Mouse (Mus musculus) left cerebral cortex, postnatal 36 days (tissue): Measurements from ENCODE around the gene Fam117a. TPM values are rescaled to one million over a fixed set of nuclear protein-coding genes. Genes with fewer than 3 reads are reported as not detected.

ENCODE experiments used
- DNase-seq, 2 experiments: peaks; one replicate each; pipeline ENCODE4 v3.0.0; 2021 to 2022; ENCODE audit warnings: low spot score in 2 of 2, mixed read lengths in 1 of 2
- intact Hi-C: fragments of 180-260 bp; cut with DNase I; formaldehyde crosslinking; loops from one replicate; pipeline ENCODE4 v1.15.1; 2025
- total RNA-seq, 2 experiments: library from RNA; stranded (reverse); gene quantifications; 2 replicates each; pipeline ENCODE4 v1.2.3; 2021

Gene Fam117a
- total RNA-seq, 2 experiments from 2014 or later = 3.1 to 5.9 TPM

GRCm38 (mm10) chr11:95326243-95326642 is 10.6 kb upstream of the Fam117a start:
- DNase-seq = no peak
- intact Hi-C loops = no loop called here

DNA sequence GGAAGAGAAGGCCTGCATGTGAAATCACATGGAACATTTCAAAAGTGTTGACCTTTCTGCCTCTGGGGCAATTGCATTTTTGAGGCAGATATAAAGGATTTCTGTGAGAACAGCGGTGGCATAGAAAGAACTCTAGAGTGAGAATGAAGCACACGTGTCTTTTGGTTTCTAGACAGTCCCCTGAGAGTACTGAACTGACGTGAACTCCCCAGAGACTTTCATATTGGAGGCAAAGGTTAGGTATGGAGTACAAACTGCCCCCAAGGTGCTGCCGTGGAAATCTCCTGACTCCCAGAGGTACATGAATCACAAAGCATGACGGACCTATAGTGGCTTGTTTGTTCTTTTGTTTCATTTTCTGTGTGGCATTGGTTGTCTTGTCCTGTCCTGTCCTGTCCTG is 8.2 kb upstream of the Fam117a start:
- DNase-seq = no peak
- intact Hi-C loops = no loop called here

DNA sequence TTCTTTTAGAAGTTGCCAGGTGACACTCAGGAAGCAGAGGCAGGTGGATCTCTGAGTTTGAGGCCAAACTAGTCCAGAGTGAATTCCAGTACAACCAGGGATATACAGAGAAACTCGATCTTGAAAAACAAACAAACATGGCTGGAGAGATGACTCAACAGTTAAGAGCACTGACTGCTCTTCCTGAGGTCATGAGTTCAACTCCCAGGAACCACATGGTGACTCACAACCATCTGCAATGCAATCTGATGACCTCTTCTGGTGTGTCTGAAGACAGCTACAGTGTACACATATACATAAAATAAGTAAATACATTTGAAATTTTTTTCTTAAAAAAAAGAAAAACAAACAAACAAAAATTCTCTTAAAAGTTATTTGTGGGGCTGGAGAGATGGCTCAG is 6.2 kb upstream of the Fam117a start:
- DNase-seq = no peak
- intact Hi-C loops = no loop called here

GRCm38 (mm10) chr11:95333209-95333608 is 3.6 kb upstream of the Fam117a start:
- no peak for DNase-seq
- intact Hi-C loops = no loop called here

DNA sequence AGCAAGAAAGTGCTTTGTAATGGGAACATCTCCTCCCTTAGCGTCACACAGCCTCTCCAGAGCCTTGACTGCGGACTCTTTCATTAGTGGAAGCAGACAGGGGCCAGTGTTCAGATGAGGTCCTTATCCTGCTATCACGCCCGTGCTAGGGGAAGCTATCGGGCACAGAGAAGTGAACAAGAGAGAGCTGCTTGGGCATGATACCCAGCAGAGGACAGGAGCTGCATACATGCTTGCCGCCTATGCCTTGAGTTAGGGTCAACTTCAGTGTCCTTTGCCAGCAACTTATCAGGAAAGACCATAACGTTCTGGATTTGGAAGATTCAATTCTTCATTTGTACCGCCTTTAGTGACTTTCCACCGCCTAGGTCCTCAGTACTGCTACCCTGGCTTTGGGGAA is 3.0 kb upstream of the Fam117a start:
- intact Hi-C loops = no loop called here
- DNase-seq = no peak

DNA sequence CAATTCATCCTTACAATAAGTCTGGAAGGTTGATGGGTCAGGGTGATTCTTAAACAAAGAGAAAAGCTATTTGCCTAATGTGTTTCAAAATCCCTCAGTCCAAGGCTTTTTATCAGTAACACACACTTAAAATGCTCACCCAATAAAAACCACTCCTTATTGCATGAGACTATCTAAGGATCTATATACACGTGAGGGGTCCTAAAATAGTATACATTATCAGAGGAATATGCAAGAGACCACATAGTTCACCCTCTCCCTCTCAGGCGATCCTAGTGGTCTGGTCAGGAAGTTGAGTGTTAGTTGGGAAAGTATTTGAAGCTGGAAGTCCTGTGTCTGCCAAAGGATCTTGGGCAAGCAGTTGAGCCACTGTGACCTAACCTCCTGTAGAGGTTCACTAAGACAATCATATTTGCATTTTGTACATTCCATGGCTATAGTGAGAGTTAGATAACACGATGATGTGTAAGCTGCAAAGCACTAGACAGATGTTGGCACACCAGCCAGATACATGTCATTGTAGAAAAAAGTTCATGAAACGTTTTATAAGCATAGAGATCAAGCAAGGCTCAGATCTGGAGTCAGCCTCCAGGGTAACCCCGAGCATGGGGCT is 2.3 kb upstream of the Fam117a start:
- intact Hi-C loops = no loop called here
- no peak for DNase-seq

- intact Hi-C loops = no loop called here
- peak; percentile 30 for DNase-seq
Measured at GRCm38 (mm10) chr11:95337129-95337813, 453 bp downstream of the Fam117a start.

GRCm38 (mm10) chr11:95337846-95338342 is 1.1 kb downstream of the Fam117a start:
- DNase-seq = no peak
- intact Hi-C loops = no loop called here

DNA sequence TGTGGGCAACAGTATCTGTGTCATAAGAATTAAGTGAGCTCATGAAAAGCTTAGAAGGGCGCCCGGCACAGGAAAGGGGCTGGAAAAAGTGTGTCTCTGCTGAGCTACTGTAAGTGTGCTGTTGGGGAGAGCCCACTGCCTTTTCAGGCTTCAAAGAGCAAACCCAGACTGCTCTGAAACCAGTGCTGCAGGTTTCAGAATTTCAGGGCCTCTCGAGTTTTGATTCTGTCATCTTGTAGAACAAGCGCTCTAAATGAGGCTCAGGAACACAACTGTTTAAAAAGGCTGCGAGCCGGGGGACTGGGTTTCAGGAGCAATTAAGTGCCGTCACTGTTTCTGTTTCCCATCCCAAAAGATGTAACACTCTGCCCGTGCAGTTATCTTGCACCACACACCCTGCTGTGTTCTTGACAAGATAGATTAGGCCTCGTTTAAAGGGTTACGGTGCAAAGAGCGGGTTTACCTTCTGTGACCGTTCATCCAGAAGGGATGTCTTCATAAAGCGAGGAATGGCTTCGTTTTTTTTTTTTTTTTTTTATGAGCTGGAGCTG is 2.7 kb downstream of the Fam117a start:
- intact Hi-C loops = no loop called here
- no peak for DNase-seq

DNA sequence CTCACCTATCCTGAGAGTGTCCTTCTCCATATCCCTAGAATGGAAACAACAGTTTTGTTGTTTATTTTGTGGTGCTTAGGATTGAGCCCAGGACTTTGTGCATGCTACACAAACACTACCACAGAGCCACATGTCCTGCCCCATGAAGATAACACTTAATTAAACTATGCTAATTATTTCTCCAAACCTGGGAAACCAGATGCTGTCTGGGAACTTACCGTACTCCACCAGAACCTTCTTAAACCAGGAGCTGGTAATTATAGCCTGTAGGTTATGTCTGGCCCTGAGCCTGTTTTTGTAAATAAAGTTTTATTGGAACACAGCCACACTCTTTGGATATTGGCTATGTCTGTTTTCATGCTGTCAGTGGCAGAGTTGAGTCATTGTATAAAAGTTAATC is 3.4 kb downstream of the Fam117a start:
- DNase-seq = no peak
- intact Hi-C loops = no loop called here

- DNase-seq = no peak
- intact Hi-C loops = no loop called here
Measured at GRCm38 (mm10) chr11:95340664-95341063, 3.8 kb downstream of the Fam117a start.

- intact Hi-C loops = no loop called here
- DNase-seq = no peak
Measured at GRCm38 (mm10) chr11:95343180-95343579, 6.4 kb downstream of the Fam117a start.

- intact Hi-C loops = no loop called here
- DNase-seq = no peak
Measured at GRCm38 (mm10) chr11:95344181-95344580, 7.4 kb downstream of the Fam117a start.

GRCm38 (mm10) chr11:95350289-95350688 is 13.5 kb downstream of the Fam117a start:
- intact Hi-C loops = no loop called here
- DNase-seq = no peak

GRCm38 (mm10) chr11:95350960-95351359 is 14.1 kb downstream of the Fam117a start:
- intact Hi-C loops = no loop called here
- no peak for DNase-seq

DNA sequence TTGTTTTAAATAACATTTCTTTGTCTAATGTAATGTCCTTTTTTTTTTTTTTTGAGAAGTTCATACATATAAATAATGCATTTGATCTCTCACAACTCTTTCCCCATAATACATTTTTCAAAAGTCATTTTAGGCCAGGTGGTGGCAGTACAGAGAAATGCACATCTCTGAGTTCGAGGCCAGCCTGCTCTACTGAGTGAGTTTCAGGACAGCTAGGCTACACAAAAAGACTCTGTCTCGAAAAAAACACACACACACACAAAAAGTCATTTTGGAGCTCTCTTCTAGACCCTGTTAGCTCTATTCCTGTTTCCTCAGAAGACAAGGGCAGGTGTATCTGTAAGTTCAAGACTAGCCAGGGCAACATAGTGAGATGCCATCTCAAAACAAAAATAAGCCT is 15.9 kb downstream of the Fam117a start:
- intact Hi-C loops = no loop called here
- DNase-seq = no peak

DNA sequence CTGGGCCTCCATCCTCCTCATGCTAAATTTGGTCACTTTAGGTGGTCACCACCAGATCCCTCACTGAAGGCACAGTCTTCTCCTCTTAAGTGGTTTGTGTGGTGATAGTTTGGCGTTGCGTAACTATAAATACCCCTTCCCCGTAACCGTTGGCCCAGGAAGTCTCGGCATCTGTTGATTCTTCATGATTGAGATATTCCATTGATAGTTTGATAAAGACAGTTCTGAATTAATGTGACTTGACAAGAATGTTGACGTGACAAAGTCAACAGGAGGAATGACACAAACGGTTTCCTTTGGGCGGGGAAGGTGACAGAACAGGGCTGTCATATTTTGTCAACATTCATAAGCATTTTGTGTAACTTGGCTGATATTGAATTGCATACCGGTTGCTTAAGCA is 16.4 kb downstream of the Fam117a start:
- intact Hi-C loops = no loop called here
- DNase-seq = no peak

GRCm38 (mm10) chr11:95354228-95354944 is 17.6 kb downstream of the Fam117a start:
- intact Hi-C loops = no loop called here
- no peak for DNase-seq

DNA sequence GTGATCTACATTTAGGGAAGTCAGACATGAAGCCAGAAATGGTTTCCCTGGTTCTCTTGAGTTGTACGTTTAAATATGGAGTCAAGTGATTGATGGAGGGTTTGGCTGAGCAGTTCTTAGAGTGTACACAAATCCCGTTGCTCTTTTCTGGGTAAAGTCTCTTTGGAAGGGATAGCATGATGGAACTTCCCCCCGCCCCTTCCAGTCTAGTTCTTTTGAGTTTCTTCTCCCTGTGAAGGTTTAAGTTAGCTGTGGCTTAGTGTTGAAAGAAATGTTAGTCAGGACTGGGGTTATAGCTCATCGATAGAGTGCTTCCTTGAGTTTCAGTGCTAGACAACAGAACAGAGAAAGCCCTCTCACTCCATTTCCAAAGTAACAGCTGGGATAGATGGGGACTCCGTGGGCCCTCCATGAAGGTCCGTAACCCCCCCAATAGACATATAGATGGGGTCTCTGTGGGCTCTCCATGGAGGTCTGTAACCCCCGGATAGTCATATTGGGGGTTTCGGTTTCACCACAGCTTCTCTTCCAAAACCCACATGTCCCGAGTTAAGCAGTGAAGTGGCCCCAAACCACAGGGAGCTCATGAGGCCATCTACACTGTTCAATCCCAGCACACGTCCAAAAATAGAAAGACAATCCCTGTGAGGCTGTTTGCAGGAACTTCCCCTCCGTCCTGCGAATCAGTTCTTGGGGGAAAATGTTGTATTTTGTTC is 18.3 kb downstream of the Fam117a start:
- DNase-seq = no peak
- intact Hi-C loops = no loop called here

GRCm38 (mm10) chr11:95355661-95356011 is 18.8 kb downstream of the Fam117a start:
- DNase-seq = no peak
- intact Hi-C loops = no loop called here
